Mouse (Mus musculus) ES-Bruce4 (cell line): ENCODE results near the gene Grik4.
"Not testable (repeated sequence)": the region's sequence is repeated elsewhere in the genome, so short reads cannot be mapped to it uniquely, and the experiment has no call there.

ENCODE experiments used
- CTCF ChIP-seq: IDR thresholded peaks from one replicate; pipeline ENCODE4 v1.8.1; 2011; ENCODE audit warnings: low read depth, low read length
- EP300 ChIP-seq: IDR thresholded peaks from 2 replicates; pipeline ENCODE4 v1.6.1; 2011; ENCODE audit warnings: low read depth, low read length; ENCODE audit not compliant: insufficient read depth
- POLR2A ChIP-seq: IDR thresholded peaks from one replicate; pipeline ENCODE4 v1.8.1; 2011; ENCODE audit warnings: low read length; ENCODE audit not compliant: insufficient read depth

DNA sequence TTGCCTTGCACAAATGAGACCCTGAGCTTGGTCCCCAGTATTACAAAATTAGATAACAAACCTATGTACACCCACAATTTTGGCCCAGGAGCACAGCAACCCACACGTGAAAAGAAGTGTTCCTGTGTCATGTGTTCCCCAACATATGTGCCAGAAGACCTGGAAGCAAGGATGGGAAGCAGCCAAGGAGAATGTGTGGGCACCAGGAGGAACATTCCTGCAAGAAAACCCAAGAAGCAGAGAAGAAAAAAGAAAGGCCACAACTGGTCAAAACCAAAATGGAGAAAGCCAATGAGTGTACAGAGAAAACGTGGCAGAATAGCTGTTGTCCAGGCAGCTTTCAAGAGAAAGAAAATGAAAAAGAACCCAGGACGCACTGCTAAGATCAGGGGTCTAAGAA is 20.5 kb upstream of the Grik4 start:
- TF ChIP-seq CTCF, POLR2A, EP300: not testable (repeated sequence)
